Mouse (Mus musculus) MEL (cell line): ENCODE data around the gene Pnpo. TPM values are rescaled to one million over a fixed set of nuclear protein-coding genes. Genes with fewer than 3 reads are reported as not detected.

Experiments
- DNase-seq: peaks from one replicate; pipeline ENCODE4 v3.0.0; 2011; ENCODE audit warnings: low read depth, low spot score
- H3K27ac ChIP-seq: 2 replicates; pipeline ENCODE4 v1.5.1; 2012; ENCODE audit warnings: low read depth, mild to moderate bottlenecking, control low read depth, low read length, moderate library complexity; ENCODE audit not compliant: control insufficient read depth
- H3K27me3 ChIP-seq, 2 experiments: fragments of 150-350 bp in 1 of 2; sonication (generic) in 1 of 2; 2 replicates each; pipeline ENCODE4 v1.6.1; 2012; ENCODE audit warnings: low read length in 2 of 2, mild to moderate bottlenecking in 2 of 2, improper control_type of control experiment in 1 of 2, moderate library complexity in 1 of 2; ENCODE audit not compliant: insufficient read depth in 2 of 2, control insufficient read depth in 1 of 2
- H3K36me3 ChIP-seq, 2 experiments: 2 replicates each; pipeline ENCODE4 v1.6.1; 2012 to 2014; ENCODE audit warnings: low read length in 2 of 2, improper control_type of control experiment in 1 of 2, inconsistent platforms in 1 of 2, mild to moderate bottlenecking in 1 of 2; ENCODE audit not compliant: insufficient read depth in 2 of 2, control insufficient read depth in 1 of 2
- H3K4me1 ChIP-seq, 2 experiments: fragments of 150-350 bp in 1 of 2; sonication (generic) in 1 of 2; 2 replicates each; pipeline ENCODE4 v1.6.1; 2012; ENCODE audit warnings: low read length in 2 of 2, improper control_type of control experiment in 1 of 2, mild to moderate bottlenecking in 1 of 2; ENCODE audit not compliant: insufficient read depth in 2 of 2, control insufficient read depth in 1 of 2
- H3K4me3 ChIP-seq, 2 experiments: fragments of 150-350 bp in 1 of 2; sonication (generic) in 1 of 2; 2 replicates each; pipeline ENCODE4 v1.5.1; 2012; ENCODE audit warnings: low read depth in 2 of 2, low read length in 2 of 2, mild to moderate bottlenecking in 2 of 2, moderate library complexity in 2 of 2, control low read depth in 1 of 2, improper control_type of control experiment in 1 of 2; ENCODE audit not compliant: control insufficient read depth in 1 of 2, insufficient read depth in 1 of 2
- H3K79me2 ChIP-seq: 2 replicates; pipeline ENCODE4 v1.6.1; 2012; ENCODE audit warnings: mild to moderate bottlenecking, low read length, moderate library complexity; ENCODE audit not compliant: control insufficient read depth, poor library complexity, insufficient read depth
- H3K9ac ChIP-seq: 2 replicates; pipeline ENCODE4 v1.6.1; 2012; ENCODE audit warnings: low read depth, mild to moderate bottlenecking, control low read depth, low read length, moderate library complexity; ENCODE audit not compliant: control insufficient read depth, poor library complexity, severe bottlenecking
- H3K9me3 ChIP-seq: fragments of 150-350 bp; sonication (generic); replicated peaks from 2 replicates; pipeline ENCODE4 v1.6.1; 2012; ENCODE audit warnings: mild to moderate bottlenecking, low read length, improper control_type of control experiment, moderate library complexity; ENCODE audit not compliant: insufficient read depth
- BHLHE40 ChIP-seq: IDR thresholded peaks from 2 replicates; pipeline ENCODE4 v1.6.1; 2012; ENCODE audit warnings: low read depth, mild to moderate bottlenecking, inconsistent platforms, low read length, improper control_type of control experiment, borderline replicate concordance
- CTCF ChIP-seq, 3 experiments: IDR thresholded peaks in 2 of 3; conservative IDR thresholded peaks in 1 of 3; 2 replicates each; pipeline ENCODE4 v1.5.1; 2011 to 2012; ENCODE audit warnings: low read length in 3 of 3, low read depth in 2 of 3, mild to moderate bottlenecking in 2 of 3, improper control_type of control experiment in 1 of 3, inconsistent platforms in 1 of 3, mixed read lengths in 1 of 3, moderate library complexity in 1 of 3; ENCODE audit not compliant: control insufficient read depth in 1 of 3, insufficient read depth in 1 of 3, poor library complexity in 1 of 3, severe bottlenecking in 1 of 3
- ELF1 ChIP-seq: IDR thresholded peaks from 2 replicates; pipeline ENCODE4 v1.6.1; 2014; ENCODE audit warnings: low read depth, mild to moderate bottlenecking, inconsistent platforms, low read length, improper control_type of control experiment, moderate library complexity
- ETS1 ChIP-seq: IDR thresholded peaks from 2 replicates; pipeline ENCODE4 v1.6.1; 2012; ENCODE audit warnings: low read depth, mild to moderate bottlenecking, inconsistent platforms, low read length, improper control_type of control experiment, moderate library complexity
- MAX ChIP-seq: IDR thresholded peaks from 2 replicates; pipeline ENCODE4 v1.6.1; 2011; ENCODE audit warnings: low read length, improper control_type of control experiment
- NELFE ChIP-seq: IDR thresholded peaks from 2 replicates; pipeline ENCODE4 v1.6.1; 2011; ENCODE audit warnings: low read depth, low read length, improper control_type of control experiment
- SIN3A ChIP-seq: IDR thresholded peaks from 2 replicates; pipeline ENCODE4 v1.6.1; 2012; ENCODE audit warnings: low read length, improper control_type of control experiment, inconsistent platforms
- USF1 ChIP-seq: IDR thresholded peaks from 2 replicates; pipeline ENCODE4 v1.6.1; 2014; ENCODE audit warnings: low read depth, mild to moderate bottlenecking, inconsistent platforms, low read length, improper control_type of control experiment, moderate library complexity
- USF2 ChIP-seq, 2 experiments: IDR thresholded peaks; 2 replicates each; pipeline ENCODE4 v1.6.1; 2011 to 2012; ENCODE audit warnings: improper control_type of control experiment in 2 of 2, low read length in 2 of 2, borderline replicate concordance in 1 of 2, inconsistent platforms in 1 of 2, low read depth in 1 of 2, mild to moderate bottlenecking in 1 of 2; ENCODE audit not compliant: insufficient read depth in 1 of 2
- ZMIZ1 ChIP-seq: IDR thresholded peaks from 2 replicates; pipeline ENCODE4 v1.6.1; 2012; ENCODE audit warnings: low read depth, mild to moderate bottlenecking, inconsistent platforms, low read length, improper control_type of control experiment, moderate library complexity
- polyA plus RNA-seq, 2 experiments: library from polyadenylated mRNA; stranded (reverse) in 1 of 2; unstranded in 1 of 2; fragments of >175 nt in 1 of 2; fragments of >200 nt in 1 of 2; gene quantifications; 2 replicates each; pipeline versions ENCODE4 v1.2.1 to v1.2.4; 2012; ENCODE audit warnings: low replicate concordance in 2 of 2, low read depth in 1 of 2; ENCODE audit not compliant: insufficient read length in 2 of 2, insufficient read depth in 1 of 2, missing spikeins in 1 of 2
- total RNA-seq: library from RNA; depleted of rRNA; stranded (reverse); fragments of 300-350 nt; gene quantifications from 2 replicates; pipeline ENCODE4 v1.2.3, GENCODE M21; 2012

The Pnpo gene
- total and polyA plus RNA-seq, 3 experiments, result 38.8 to 55.7 TPM; not detected in 1

GRCm38 (mm10) chr11:96935872-96936650 lies 7.7 kb downstream of the Pnpo start:
- Histone ChIP-seq H3K4me3 (no peak overlapping the region), H3K79me2 (no peaks in the 10 kb centered on the region), H3K9me3 (no peaks in the 10 kb centered on the region), H3K27ac (no peak overlapping the region)
- TF ChIP-seq NELFE (no peak), CTCF (IDR thresholded peaks at IDR 0.05 in 2 of 3, conservative IDR thresholded peaks at IDR 0.05 in 1 of 3; ENCODE audit: control insufficient read depth in 1 of 3, insufficient read depth in 1 of 3, low read depth in 2 of 3, low read length in 3 of 3, poor library complexity in 1 of 3, severe bottlenecking in 1 of 3) (no peak), MAX (no peak), ELF1 (no peak)
- TF ChIP-seq, all 39 proteins: peak for 0
- Histone ChIP-seq H3K27me3 (no peaks in the 10 kb centered on the region), H3K36me3 (peaks cover 0 to 7% of the 10 kb centered on the region in 2 experiments; a peak in 2 of 4 replicates), H3K9ac (no peak overlapping the region), H3K4me1 (peaks cover 0 to 5% of the 10 kb centered on the region in 2 experiments; a peak in 2 of 4 replicates)
- no peak for DNase-seq

GRCm38 (mm10) chr11:96934921-96935356 lies 8.8 kb downstream of the Pnpo start:
- Histone ChIP-seq H3K36me3 (peaks cover 0 to 2% of the 10 kb centered on the region in 2 experiments; a peak in 2 of 4 replicates), H3K9ac (no peak overlapping the region), H3K4me1 (peaks cover 2% of the 10 kb centered on the region in 2 experiments; a peak in 3 of 4 replicates), H3K27ac (no peak overlapping the region), H3K79me2 (no peaks in the 10 kb centered on the region), H3K9me3 (no peaks in the 10 kb centered on the region), H3K4me3 (no peak overlapping the region), H3K27me3 (no peaks in the 10 kb centered on the region)
- DNase-seq, result peak; percentile 74
- peak; percentile 30; the same call in 1 of the 2 replicates for TF ChIP-seq NELFE
- no peak for TF ChIP-seq CTCF (IDR thresholded peaks at IDR 0.05 in 2 of 3, conservative IDR thresholded peaks at IDR 0.05 in 1 of 3; ENCODE audit: control insufficient read depth in 1 of 3, insufficient read depth in 1 of 3, low read depth in 2 of 3, low read length in 3 of 3, poor library complexity in 1 of 3, severe bottlenecking in 1 of 3)
- TF ChIP-seq ZMIZ1, result no peak
- TF ChIP-seq USF1, result peak; percentile 88
- TF ChIP-seq USF2 (IDR thresholded peaks at IDR 0.05; ENCODE audit: borderline replicate concordance in 1 of 2, insufficient read depth in 1 of 2, low read depth in 1 of 2, low read length in 2 of 2), result peak in 1 of 2 experiments; percentile 57; a peak in 1 of 4 replicates
- no peak for TF ChIP-seq ETS1
- no peak for TF ChIP-seq SIN3A
- TF ChIP-seq MAX, result peak; percentile 46; the same call in 1 of the 2 replicates
- peak; percentile 41; the same call in 1 of the 2 replicates for TF ChIP-seq BHLHE40
